Mouse (Mus musculus) left cerebral cortex, postnatal 36 days (tissue): ENCODE data around the gene Serpinh1. TPM values are rescaled to one million over a fixed set of nuclear protein-coding genes. Genes with fewer than 3 reads are reported as not detected.
A peak's percentile ranks its signal among the peaks of the same experiment; 100 is the strongest.

Experiments used
- DNase-seq, 2 experiments: peaks; one replicate each; pipeline ENCODE4 v3.0.0; 2021 to 2022; ENCODE audit warnings: low spot score in 2 of 2, mixed read lengths in 1 of 2
- intact Hi-C: fragments of 180-260 bp; cut with DNase I; formaldehyde crosslinking; loops from one replicate; pipeline ENCODE4 v1.15.1; 2025
- total RNA-seq, 2 experiments: library from RNA; stranded (reverse); gene quantifications; 2 replicates each; pipeline ENCODE4 v1.2.3; 2021

Serpinh1 gene
- total RNA-seq, 2 experiments from 2014 or later: 22.6 to 25.6 TPM

DNA sequence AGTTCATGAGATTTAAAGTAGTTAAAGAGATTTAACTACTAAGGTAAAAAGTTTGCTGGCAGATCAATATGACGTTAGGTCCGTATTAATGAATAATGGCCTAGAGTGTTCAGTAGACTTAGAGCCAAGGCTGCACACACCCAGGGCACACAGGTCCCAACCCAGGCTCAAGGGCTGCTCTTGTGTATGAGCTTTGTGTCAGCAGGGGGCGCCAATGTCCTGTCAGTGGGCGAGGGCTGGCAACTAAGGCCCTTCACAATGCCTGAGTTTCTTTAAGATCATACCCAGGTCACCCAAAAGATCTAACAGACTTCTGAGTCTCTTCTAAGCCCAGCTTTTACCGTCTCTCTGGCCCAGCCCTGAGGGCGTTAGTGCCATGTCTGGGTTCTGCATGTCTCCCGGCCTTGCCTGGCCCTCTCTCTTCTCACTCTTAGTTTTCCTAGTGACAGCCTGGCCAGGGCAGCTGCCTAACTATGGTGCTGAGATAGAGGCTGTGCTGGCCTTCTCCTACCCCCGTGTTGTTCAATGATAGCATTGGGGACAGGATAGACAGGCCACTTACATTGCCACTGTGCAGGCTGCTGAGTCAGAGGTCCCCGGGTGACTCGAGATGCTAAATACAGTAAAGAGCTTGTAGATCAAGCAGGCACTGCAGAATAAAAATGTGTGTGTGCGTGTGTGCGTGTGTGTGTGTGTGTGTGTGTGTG is 20.1 kb downstream of the Serpinh1 start:
- intact Hi-C loops: loop anchor here (1.0 kb wide), 1 partner anchor 32 kb away; no protein-coding TSS in a partner anchor
- DNase-seq: peak; percentile 54 to 58

DNA sequence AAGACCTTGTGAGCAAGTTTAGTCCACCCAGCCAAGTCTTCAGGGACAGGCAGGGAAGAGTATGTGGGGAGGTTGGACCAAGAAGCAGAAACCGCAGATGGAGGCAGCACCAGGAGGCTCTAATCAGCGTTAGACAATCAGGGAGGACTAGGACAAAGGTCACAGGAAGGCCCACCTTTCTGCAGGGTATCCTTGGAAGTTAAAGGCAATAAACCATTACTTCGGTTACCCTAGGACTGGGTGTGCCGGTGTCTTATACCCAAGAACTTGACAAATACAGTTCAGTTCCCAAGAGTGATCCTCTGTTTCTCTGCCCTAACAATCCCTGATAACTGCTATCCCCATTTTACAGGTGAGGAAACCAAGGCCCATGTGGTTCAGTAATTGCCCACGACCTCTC is 23.0 kb downstream of the Serpinh1 start:
- intact Hi-C loops: no loop called here

DNA sequence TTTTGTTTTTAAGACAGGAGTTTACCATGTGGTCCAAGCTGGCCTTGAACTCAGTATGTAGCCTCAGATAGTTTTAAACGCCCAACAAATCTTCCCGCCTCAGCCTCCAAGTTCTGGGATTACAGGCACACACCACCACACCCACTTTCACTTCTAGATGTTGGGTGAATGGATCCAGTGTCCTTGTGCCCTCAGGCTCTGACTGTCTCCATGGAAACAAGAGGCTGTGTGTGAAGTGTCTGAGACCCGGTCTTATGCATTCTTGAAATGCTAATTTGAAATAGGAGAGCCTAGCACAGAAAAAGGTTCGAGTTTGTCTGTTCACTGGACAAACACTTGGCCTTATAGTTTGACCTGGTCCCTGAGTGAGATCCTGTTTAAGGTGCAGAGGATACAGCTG is 24.2 kb downstream of the Serpinh1 start:
- DNase-seq: no peak
- intact Hi-C loops: no loop called here

More for the DNA sequence above, 23.0 kb downstream of the Serpinh1 start:
- DNase-seq: no peak

DNA sequence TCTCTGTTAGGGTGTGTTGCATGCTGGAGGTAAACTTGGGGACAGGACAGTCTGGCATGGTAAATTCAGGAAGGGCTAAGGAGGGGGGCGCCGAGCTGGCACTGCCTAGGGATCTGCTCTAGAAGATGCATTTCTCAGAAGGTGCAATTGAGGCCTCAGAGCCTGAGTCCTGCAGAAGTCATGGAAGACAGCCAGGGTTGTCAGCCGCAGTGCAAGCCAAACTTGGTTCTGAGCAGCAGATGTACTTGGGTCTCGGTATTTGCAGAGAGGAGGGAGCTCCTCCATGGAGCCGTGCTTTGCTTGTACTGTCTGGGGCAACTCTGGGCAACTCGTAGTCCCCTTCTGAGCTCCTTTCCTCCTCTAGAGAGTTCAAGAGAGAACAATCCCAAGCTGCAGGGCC is 26.9 kb downstream of the Serpinh1 start:
- intact Hi-C loops: no loop called here
- no peak for DNase-seq

DNA sequence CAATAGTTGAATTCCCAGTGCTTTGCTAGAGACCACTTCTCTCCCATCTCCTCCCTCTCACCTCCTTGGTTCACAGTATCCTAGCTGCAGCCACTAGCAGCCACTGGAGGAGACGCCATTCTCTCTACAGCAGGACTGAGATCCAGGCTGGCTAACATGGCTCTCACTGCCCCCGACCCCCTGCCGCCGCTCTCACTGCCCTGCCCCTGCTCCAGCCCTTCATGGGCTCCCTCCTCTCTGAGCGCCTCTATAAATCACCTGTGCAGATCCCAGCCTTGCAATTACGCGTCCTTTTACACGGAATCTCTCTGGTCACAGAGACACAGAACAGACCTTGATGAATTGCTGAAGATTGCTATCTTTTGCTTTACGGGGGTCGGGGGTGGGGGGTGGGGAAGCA is 28.2 kb downstream of the Serpinh1 start:
- intact Hi-C loops: no loop called here
- DNase-seq: no peak

DNA sequence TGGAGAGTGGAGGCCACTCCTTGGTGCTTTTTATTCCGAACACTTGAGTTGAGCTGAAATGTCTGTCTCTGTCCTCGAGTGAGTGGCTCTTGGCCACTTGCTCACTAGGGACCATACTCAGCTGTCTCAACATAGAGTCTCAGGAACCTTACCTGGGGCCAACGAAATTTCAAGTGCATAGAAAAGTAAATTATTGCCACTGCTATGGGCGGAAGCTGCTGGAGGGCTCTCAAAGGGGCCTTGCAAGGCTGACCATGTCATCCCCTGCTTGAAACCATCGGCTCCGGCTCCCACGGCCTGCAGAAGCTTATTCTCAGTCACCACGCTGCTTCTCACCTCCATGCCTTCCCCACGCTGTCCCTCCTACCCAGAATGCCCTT is 29.7 kb downstream of the Serpinh1 start:
- no peak for DNase-seq
- intact Hi-C loops: no loop called here

DNA sequence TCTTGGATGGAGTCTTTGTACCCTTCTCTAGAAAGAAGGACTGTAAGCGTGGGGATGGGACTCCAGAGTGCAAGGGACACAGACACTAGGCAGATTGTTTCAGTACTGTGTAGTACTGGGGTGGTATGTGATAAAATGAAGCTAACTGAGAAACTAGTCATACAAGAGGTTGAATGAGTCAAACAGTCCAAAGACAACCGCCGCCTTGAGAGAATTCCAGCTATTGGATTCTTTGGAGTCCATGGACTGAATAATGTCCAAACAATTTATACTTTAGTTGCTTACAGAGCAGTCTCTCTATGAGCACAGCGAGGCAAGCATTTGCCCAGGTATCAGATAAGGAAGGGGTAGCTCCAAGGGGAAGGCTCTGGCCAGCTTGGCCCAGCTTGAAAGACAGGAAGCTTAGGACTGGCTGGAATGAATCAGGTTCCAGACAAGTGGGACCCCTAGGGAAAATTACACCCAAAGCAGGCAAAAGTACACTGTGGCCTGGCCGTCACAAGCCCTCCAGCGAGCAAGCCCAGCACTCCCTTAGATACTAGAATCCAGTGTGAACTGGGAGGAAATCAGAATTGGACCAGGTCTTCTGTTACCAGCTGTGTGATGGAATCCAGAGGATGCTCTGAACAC is 30.2 kb downstream of the Serpinh1 start:
- no peak for DNase-seq
- intact Hi-C loops: no loop called here

DNA sequence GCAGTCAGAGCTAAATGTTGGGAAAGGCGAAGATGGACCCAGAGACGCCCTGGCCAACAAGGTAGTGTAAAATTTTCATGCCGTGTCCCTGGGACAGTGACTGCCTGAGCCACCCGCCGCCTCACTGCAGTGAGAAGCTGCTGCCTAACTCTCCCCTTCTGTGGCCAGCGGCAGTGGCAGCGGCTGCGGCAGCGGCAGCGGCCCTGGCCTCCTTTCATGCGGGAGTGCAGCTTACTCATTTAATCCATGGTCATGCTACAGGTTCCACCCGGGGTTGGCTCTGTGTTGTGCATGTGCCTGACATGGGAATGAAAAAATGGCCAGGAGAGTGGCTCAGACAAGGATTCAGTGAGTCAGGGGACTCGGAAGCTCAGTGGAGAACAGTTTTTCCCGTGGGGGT is 32.5 kb downstream of the Serpinh1 start:
- no peak for DNase-seq
- intact Hi-C loops: no loop called here

DNA sequence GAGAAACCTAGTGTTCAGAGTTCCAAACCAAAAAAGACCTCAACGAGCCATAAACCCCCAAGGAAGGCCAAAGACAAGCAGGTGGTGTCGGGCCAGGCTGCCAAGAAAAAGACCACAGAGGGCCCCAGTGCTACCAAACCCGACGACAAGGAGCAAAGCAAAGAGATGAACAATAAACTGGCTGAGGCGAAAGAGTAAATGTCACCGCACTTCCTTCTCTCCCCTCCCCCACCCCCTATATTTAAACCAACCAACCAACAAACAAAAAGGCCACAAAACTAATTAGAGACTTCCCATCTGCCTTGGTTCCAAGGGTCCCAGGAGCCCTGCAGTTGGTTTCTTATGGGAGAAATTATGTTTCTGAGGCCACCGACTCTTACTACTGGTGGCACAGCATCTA is 35.6 kb downstream of the Serpinh1 start:
- no peak for DNase-seq
- intact Hi-C loops: no loop called here

DNA sequence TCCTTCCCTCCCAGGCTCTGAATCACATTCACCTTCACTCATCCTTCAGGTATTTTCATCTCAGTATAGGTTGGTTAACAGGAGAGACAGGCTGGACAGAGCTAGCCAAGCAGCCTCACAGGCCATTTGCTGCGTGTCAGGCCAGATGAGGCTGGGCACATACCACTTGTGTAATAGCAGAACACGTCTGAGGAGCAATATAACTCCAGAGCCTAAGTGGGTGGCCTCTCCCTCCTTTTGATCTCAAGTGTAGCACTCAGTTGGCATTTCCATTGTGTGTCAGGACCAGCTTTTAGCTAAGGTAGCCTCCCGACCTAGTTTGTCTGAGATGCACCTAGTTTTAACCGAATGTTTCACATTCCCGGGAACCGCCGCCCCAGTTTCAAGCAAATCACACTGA is 36.8 kb downstream of the Serpinh1 start:
- intact Hi-C loops: no loop called here
- no peak for DNase-seq

DNA sequence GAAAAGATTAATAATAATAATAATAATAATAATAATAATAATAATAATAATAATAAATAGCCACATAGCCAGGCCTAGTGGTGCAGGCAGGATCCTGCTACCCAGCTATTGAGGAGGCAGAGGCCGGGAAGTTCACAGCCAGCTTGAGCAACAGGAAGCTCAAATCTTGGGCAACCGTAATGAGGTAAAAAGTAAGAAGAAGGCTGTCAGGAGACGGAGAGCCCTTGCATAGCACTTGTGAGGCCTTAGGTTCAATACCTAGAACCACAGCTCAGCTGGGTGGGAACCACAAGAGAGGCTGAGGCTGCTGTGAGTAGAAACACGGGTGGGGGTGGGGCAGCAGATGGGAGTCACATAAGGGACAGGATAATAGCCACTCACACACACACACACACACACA is 38.5 kb downstream of the Serpinh1 start:
- intact Hi-C loops: no loop called here
- no peak for DNase-seq

DNA sequence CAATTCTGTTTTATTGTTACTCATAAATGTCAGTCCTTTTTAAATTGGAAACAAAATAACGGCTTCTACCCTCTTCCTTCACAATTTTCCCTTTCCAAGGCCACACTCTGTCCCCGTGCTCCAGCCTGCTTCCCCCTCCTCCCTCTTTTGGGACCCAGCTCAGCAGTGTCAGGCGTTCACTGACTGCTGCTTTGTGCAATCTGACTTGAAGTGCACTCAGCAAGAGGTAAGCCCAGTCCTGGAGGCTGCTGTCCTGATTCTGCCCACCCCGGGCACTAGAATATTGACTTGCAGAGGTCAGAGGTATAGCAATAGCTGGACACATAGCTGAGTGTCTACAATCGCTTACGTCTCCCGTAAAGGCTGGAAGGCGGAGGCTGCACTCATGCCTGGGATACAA is 39.8 kb downstream of the Serpinh1 start:
- no peak for DNase-seq
- intact Hi-C loops: no loop called here

DNA sequence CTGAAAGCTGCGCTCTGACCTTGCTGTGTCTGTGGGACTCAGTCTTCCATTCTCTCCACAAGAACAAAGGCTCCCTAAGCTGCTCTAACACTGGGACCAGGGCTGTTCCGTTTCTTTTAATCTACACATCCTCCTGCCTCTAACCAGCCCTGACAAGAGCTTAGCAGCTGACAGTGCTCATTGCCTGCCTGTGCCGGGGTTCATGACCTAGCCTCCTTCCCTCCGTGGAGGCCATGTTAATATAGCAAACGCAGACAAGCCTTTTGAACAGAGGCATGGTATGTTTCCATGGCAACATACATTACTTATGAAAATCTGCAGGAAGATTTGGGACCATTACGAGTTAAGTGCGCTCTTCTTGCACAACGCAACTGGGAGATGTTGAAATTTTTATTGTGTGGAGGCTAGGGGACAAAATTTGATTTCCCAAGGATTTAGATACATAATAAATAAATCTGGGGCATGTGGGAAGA is 40.3 kb downstream of the Serpinh1 start:
- intact Hi-C loops: no loop called here
- no peak for DNase-seq

DNA sequence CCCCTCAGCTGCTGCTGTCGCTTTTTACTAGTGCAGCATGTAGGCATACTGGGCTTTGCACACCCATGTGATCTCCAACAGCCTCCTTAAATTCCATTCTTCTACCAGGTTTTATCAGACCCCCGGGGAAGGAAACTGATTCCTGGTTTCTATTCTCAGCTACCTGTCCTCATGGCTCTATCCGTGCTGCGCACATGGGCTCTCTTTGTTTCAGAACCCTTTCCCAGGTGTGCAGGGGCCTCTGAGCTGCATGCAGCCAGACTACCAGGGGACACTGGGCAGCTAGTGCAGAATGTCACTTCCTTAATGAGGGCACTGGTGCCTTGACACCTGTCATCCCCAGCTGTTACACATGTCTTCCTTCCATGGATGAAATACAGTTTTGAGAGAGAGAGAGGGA is 41.0 kb downstream of the Serpinh1 start:
- intact Hi-C loops: no loop called here
- DNase-seq: no peak

DNA sequence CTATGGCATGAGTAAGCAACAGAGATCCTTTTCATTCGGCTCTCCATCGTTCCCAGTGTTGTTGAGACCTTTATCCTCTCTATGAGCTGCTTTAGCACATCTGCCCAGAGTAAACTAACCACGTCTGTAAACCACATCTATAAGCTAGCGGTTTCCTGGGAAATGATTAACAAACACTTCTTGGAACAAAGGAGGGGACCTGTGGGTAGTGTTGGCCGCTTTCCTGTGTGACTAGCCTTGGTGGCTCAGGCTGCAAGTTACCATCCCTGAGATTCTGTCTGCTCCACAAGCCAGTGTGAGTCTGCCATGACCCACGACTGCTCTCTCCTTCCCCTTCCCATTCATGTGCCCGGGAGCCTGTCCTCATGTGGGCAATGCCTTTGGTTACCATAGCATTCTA is 41.6 kb downstream of the Serpinh1 start:
- intact Hi-C loops: no loop called here
- DNase-seq: no peak

DNA sequence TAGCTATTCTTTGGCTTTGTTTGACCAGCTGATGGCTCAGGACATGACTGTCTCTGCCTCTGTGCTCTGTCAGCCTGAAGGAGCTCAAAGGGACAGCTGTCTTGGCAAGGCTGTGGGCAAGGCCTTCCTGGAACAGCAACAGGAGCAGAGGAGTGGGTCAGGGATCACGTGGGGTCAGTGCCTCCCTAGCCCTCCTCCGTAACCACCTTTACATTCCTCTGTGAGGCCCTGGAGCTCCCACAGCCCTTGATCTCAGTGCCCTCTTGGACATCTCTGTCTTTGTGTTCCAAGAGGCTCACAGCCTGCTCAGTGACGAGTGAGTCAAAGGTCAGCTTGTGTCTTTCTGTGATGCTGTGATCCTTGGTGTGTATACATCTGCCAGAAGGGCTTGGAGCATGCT is 46.4 kb downstream of the Serpinh1 start:
- intact Hi-C loops: no loop called here
- DNase-seq: no peak

DNA sequence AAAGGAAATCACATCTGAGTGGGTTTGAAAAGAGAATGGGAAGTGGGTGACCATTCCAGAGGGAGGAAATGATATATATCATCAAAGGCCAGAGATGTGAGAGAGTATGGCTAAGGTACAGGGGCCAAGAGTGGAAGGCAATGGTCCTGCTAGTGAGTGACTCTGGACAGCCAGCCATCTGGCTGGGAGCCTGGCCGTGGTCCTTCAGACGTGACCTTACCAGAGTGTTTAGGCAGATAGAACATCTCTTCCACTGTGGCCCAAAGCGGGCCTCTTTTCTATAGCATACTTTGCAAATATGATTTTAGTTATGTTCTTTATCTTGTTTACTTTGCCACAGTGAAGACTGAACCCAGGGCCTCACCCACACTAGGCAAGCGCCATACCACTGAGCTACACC is 47.4 kb downstream of the Serpinh1 start:
- intact Hi-C loops: no loop called here
- no peak for DNase-seq

DNA sequence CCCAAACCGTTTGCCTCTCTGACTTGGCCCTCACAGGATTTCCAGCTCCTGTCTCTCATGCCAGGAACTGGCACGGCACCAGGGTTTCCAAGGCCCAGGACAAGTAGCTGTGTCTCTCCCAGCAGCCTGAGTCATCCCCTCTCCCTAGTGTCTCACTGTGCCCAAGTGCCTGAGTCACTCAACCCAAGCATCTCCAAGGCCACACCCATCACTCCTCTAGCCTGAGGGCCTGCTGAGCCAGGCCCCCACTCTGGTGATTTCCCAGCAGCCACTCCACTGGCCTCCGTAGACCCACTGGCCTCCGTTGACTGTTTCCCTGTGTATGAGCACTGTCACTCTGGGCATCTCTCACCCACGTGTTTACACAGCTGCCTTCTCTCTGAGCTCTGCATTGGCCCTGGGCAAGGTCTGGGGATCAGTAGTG is 48.1 kb downstream of the Serpinh1 start:
- peak; percentile 40 to 53 for DNase-seq
- intact Hi-C loops: no loop called here

DNA sequence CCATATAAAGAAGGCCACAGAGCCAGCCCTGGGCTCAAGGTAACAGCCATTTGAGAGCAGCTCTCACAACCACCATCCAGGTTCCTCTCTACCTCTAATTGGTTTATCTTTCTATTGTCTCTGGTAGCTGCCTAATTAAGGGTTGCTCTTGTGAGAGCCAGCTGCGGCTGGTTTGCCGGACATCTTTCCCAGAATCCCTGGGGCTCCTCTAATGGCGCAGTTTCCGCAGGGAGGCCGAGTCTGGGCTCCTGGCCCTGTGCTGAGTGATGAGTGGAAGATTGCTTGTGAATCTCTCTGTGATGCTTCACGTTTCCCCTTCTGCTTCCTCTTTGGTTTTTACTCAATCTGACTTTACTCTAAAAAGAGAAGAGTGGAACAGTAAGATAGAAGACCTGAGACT is 49.0 kb downstream of the Serpinh1 start:
- intact Hi-C loops: no loop called here
- peak in 1 of 2 experiments; percentile 3 for DNase-seq

DNA sequence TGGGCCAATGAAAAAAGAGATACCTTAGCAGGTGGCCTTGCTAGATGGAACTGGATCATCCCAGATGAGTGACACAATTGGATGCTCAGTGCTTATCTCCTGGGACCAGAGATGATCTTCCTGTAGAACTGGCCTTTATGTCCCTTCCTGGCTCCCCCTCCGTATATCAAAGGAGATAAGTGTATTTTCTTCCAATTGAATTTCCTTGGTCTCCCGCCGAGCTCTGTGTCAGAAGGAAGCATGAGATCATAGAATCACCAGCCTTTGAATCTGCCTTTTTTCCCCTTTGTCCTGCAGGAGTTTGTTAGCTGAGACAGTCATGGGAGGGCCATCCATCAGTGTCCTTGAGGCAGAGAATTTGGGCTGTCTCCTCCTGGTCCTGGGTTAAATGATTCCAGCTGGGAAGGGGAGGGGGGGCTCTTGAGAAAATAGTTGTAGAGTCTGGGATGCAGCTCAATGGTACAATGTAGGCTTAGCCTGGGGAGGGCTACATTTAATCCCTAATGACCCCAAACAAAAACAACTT is 52.3 kb downstream of the Serpinh1 start:
- intact Hi-C loops: no loop called here
- no peak for DNase-seq
